Mouse (Mus musculus) heart, embryonic 15.5 days (tissue): ENCODE results near the gene Gm13277. TPM values are rescaled to one million over a fixed set of nuclear protein-coding genes. Genes with fewer than 3 reads are reported as not detected.
"Not testable (repeated sequence)": the region's sequence is repeated elsewhere in the genome, so short reads cannot be mapped to it uniquely, and the experiment has no call there.

Experiments
- ATAC-seq: fragments of 200-750 bp; cut with Nextera tagmentation; replicated peaks from 2 replicates; pipeline ENCODE4 v1.8.0; 2017; ENCODE audit warnings: low read depth, moderate TSS enrichment; ENCODE audit not compliant: insufficient number of reproducible peaks, insufficient read depth, low FRiP score
- H3K27ac ChIP-seq: fragments of 300-500 bp; sonication (generic); 2 replicates; pipeline ENCODE4 v1.5.1; 2015; ENCODE audit warnings: mild to moderate bottlenecking, inconsistent platforms
- H3K27me3 ChIP-seq: fragments of 300-500 bp; sonication (generic); 2 replicates; pipeline ENCODE4 v1.6.1; 2015; ENCODE audit warnings: inconsistent platforms
- H3K36me3 ChIP-seq: fragments of 300-500 bp; sonication (generic); 2 replicates; pipeline ENCODE4 v1.6.1; 2015; ENCODE audit warnings: mild to moderate bottlenecking, inconsistent platforms
- H3K4me1 ChIP-seq: fragments of 300-500 bp; sonication (generic); replicated peaks from 2 replicates; pipeline ENCODE4 v1.6.1; 2015; ENCODE audit warnings: inconsistent platforms
- H3K4me2 ChIP-seq: fragments of 300-500 bp; sonication (generic); 2 replicates; pipeline ENCODE4 v1.6.1; 2015; ENCODE audit warnings: inconsistent platforms, mild to moderate bottlenecking, moderate library complexity
- H3K4me3 ChIP-seq: fragments of 300-500 bp; sonication (generic); 2 replicates; pipeline ENCODE4 v1.5.1; 2015; ENCODE audit warnings: mild to moderate bottlenecking, inconsistent platforms
- H3K9ac ChIP-seq: fragments of 300-500 bp; sonication (generic); 2 replicates; pipeline ENCODE4 v1.6.1; 2015; ENCODE audit warnings: mild to moderate bottlenecking, inconsistent platforms
- H3K9me3 ChIP-seq: fragments of 300-500 bp; sonication (generic); replicated peaks from 2 replicates; pipeline ENCODE4 v1.6.1; 2016; ENCODE audit warnings: inconsistent platforms
- WGBS: fragments of 180-500 bp; shearing (Covaris S2); methylation state at CpG from one replicate; pipeline ENCODE4 v1.1.7; 2015; ENCODE audit warnings: mixed read lengths; 5-methylcytosine and 5-hydroxymethylcytosine counted together
- polyA plus RNA-seq: library from polyadenylated mRNA; unstranded; fragments of >200 nt; fragmentation: Nextera tagmentation; extraction: Ambion mirVana; gene quantifications from 2 replicates; pipeline ENCODE4 v1.2.1, GENCODE M21; 2015

Gm13277 gene
- not detected in 2 replicates for polyA plus RNA-seq

DNA sequence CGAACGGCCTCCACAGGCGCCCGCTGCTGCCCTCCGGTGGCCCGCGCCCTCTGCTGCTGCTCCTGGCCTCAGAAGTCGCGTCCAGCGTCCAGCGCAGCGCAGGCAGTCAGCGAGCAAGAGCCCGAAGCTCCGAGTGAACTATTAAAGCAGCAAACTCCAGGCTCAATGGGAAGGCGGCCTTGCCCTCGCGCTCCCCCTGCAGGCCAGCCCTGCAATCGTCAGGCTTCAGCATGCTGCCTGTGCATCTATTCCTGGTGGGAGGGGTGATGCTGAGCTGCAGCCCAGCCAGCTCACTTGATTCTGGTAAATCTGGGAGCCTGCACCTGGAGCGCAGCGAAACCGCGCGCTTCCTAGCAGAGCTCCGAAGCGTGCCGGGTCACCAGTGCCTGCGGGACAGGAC lies at the start of gene Gm13277:
TSS of gene Gm13277 (plus strand) at position 231 of the 400 bp plus-strand sequence.
- not testable (repeated sequence) for H3K4me2 ChIP-seq, H3K9ac ChIP-seq, H3K4me1 ChIP-seq, H3K4me3 ChIP-seq, H3K36me3 ChIP-seq, ATAC-seq, H3K27ac ChIP-seq, H3K27me3 ChIP-seq, H3K9me3 ChIP-seq
- WGBS = 0% methylated on average over 4 of the region's 28 CpGs

DNA sequence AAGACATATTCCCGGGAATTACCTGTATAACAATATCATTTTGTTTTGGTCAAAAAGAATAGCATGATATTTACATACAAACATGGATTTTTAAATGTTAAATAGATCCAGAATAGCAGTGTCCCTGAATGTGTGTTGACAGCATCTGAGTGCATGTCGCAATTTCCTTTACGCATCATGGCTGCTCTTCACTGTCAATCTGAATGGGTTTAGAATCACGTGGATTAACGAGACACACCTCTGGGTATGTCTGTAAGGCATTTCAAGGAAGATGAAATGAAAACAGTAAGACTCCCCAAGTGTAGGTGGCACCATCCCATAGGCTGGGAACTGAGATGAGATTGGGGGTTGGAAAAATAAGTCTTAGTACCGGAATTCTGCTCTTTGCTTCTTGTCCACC lies 49.4 kb upstream of the Gm13277 start:
- Histone ChIP-seq H3K9me3 (no peaks in the 10 kb centered on the region), H3K4me2 (no peak overlapping the region), H3K36me3 (no peaks in the 10 kb centered on the region), H3K4me3 (no peak overlapping the region), H3K27ac (no peak overlapping the region), H3K9ac (no peak overlapping the region), H3K4me1 (0 out of 2 replicates have a peak, but pooled peaks cover 4% of the 10 kb centered on the region), H3K27me3 (no peaks in the 10 kb centered on the region; the same call in 1 of the 2 replicates)
- ATAC-seq = no peak
- 84% methylated on average over 6 of the region's 6 CpGs for WGBS

DNA sequence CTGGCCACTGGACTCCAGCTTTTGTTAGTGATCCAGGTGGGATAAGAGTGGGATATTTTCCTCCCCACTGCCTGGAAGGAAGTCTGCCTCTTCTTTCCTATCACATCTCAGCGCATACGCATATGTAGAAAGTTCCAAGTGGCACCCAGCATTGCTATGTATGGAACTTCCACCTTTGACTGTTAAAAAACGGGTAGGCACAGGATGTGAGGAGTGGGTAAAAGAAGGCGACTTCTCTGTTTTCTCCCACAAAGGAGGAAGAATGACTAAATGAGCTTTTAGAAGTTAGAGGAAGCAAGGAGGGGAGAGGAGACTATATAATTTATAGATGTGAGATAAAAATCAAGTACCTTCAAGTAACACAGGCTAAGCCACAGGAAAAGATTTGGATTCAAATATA lies 47.0 kb upstream of the Gm13277 start:
- WGBS = 84% methylated on average over 4 of the region's 4 CpGs
- Histone ChIP-seq H3K27ac (no peak overlapping the region), H3K9me3 (no peaks in the 10 kb centered on the region), H3K36me3 (no peaks in the 10 kb centered on the region), H3K9ac (no peak overlapping the region), H3K4me3 (no peak overlapping the region), H3K27me3 (no peaks in the 10 kb centered on the region), H3K4me1 (0 out of 2 replicates have a peak, but pooled peaks cover 4% of the 10 kb centered on the region), H3K4me2 (no peak overlapping the region)
- ATAC-seq = no peak

DNA sequence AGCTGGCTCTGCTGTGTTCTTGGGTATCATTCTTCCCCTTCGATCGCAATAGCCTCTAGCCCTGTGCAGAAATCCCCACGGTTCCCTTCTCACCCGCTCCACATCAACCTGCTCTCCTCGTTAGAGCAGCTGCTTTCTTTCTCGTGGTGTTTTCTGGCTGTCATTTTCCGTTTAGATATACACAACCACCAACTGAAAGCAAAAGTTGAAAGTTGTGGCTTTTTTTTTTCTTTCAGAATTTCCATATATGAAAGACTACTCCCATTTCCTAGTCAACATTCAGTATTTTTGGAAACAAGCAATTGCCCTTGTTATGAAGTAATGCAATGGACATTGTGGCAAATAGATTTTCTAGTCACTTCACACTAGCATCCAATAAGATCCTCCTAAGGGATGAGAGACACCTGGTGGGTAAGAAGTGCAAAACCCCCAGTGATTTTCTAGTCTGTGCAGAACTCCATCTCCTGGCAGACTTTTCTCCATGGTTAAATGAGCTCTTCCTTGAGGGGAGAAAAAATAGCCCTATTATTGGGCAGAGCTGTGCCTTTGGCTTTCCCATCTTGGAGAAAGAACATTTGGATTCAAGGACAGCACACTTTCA lies 45.6 kb upstream of the Gm13277 start:
- no peaks in the 10 kb centered on the region for H3K36me3 ChIP-seq
- 64% methylated on average over 7 of the region's 7 CpGs for WGBS
- no peaks in the 10 kb centered on the region for H3K27me3 ChIP-seq
- H3K4me2 ChIP-seq = no peak overlapping the region
- H3K9me3 ChIP-seq = no peaks in the 10 kb centered on the region
- H3K9ac ChIP-seq = no peak overlapping the region
- ATAC-seq = no peak
- no peak overlapping the region for H3K4me3 ChIP-seq
- 0 out of 2 replicates have a peak, but pooled peaks cover 2% of the 10 kb centered on the region for H3K4me1 ChIP-seq
- H3K27ac ChIP-seq = no peak overlapping the region

DNA sequence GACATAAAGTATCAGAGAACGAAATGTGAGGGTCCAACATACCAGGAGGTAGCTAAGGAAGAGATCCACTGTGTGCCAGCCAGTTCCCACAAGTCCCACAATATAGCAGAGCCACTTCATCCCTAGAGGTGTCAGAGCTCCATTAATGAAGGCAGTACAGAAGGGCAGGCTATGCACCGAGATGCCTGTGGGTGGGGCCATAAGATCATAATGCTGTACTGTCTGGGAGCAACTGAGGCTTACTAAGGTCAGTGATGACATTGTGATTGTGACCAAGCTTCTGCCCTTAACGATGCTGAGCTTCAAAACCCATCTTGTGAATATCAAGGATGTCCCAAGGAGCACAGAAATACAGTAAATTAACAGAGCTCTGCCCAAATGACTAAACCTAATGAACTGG lies 44.2 kb upstream of the Gm13277 start:
- Histone ChIP-seq H3K27ac (no peak overlapping the region), H3K27me3 (no peaks in the 10 kb centered on the region), H3K9ac (no peak overlapping the region), H3K4me2 (no peak overlapping the region), H3K4me3 (no peak overlapping the region), H3K4me1 (no peaks in the 10 kb centered on the region), H3K9me3 (no peaks in the 10 kb centered on the region), H3K36me3 (no peaks in the 10 kb centered on the region)
- ATAC-seq = no peak
- WGBS = 60% methylated on average over 3 of the region's 3 CpGs

DNA sequence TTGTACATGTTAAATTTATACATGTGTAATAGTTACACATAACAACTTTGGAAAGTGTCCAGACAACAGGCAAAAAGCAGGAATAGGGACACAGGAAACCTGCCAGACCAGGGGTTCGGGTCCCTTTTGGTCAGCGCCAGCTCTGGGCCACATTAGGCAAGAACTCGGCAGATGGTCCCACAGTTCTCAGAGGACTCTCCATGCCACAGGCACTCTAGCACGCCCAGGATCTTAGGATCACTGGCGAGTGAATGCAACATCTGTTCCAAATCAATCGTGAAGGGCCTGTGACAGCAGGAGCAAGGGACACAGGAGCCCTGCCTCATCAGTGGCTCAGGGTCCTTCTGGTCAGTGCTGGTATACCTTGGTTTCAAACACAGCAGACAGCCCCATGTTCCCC lies 38.5 kb upstream of the Gm13277 start:
- Histone ChIP-seq H3K36me3 (no peaks in the 10 kb centered on the region), H3K9ac (no peak overlapping the region), H3K4me2 (no peak overlapping the region), H3K27me3 (no peaks in the 10 kb centered on the region), H3K9me3 (no peaks in the 10 kb centered on the region), H3K4me3 (no peak overlapping the region), H3K4me1 (no peaks in the 10 kb centered on the region), H3K27ac (no peak overlapping the region)
- no peak for ATAC-seq
- 45% methylated on average over 6 of the region's 6 CpGs for WGBS

DNA sequence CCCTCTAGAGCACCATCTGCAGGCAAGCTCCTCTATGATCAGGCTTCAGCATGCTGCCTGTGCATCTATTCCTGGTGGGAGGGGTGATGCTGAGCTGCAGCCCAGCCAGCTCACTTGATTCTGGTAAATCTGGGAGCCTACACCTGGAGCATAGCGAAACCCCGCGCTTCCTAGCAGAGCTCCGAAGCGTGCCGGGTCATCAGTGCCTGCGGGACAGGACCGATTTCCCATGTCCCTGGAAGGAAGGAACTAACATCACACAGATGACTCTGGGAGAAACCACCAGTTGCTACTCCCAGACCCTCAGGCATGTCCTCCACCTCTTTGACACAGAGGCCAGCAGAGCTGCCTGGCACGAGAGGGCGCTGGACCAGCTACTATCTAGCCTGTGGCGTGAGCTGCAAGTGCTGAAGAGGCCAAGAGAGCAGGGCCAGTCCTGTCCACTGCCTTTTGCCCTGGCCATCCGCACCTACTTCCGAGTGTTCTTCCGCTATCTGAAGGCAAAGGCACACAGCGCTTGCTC lies 33.6 kb upstream of the Gm13277 start, which contains the start of gene Gm13271:
TSS of gene Gm13271 (plus strand) at position 51 of the 523 bp plus-strand sequence.
- not testable (repeated sequence) for H3K4me2 ChIP-seq, H3K27me3 ChIP-seq, H3K9me3 ChIP-seq, H3K4me1 ChIP-seq, H3K36me3 ChIP-seq, H3K27ac ChIP-seq, H3K9ac ChIP-seq, ATAC-seq, H3K4me3 ChIP-seq
- WGBS = 76% methylated on average over 15 of the region's 15 CpGs

DNA sequence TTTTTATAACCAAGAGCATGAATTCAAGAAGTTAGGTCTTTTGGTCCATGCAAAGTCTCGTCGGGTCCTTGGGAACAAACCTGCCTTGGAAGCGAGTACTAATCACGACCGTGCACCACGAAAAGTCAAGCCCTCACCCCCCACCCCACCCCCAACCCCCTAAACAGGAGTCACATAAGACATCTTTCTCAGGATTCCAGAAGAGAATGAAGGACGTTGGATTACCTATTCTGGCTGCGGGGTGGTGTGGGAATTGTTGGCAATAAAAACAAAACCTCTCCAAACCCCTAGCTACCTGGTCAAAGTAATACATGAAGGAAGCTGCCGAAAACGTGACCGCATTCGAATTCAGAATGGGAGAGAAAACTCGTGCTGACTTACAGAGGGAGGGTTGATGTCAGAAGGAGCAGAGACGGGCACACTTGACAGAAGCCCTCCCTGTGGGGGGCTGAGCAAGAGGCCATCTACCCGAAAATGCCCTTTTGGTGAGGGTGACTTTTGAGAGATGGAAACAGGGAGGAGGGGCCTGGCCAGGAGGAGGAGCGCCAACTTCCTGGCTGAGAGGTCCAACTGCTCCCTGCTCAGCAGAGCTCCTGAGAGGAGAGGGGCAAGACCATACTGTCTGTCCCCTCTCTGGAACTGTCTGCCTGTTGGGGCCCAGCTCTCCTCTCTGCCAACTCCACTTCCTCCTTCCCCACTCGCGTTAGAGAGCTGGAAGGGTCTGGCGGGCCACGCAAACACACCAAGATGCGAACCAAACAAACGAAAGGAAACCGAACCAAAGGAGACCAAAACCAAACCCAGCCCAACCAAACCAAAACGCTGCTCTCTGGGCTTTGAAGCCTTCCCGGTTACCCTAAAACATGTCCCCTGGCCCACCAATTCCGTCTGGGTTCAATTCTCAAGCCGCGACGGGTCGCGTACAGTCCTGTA lies 31.6 kb upstream of the Gm13277 start:
- H3K9me3 ChIP-seq = not testable (repeated sequence)
- H3K27ac ChIP-seq = peak overlapping the region; percentile 98

DNA sequence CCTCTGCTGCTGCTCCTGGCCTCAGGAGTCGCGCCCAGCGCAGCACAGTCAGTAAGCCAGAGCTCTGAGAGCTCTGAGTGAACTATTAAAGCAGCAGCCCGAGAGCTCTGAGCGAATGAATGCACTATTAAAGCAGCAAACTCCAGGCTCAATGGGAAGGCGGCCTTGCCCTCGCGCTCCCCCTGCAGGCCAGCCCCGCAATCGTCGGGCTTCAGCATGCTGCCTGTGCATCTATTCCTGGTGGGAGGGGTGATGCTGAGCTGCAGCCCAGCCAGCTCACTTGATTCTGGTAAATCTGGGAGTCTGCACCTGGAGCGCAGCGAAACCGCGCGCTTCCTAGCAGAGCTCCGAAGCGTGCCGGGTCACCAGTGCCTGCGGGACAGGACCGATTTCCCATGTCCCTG lies 30.8 kb upstream of the Gm13277 start:
- peak overlapping the region; percentile 76 for H3K9ac ChIP-seq
- peak overlapping the region; percentile 70 for H3K4me3 ChIP-seq
- not testable (repeated sequence) for H3K27me3 ChIP-seq, H3K4me1 ChIP-seq, H3K9me3 ChIP-seq, H3K36me3 ChIP-seq
- WGBS = under 1% methylated on average over 21 of the region's 21 CpGs
- peak overlapping the region; percentile 83 for H3K4me2 ChIP-seq
- peak; percentile 100 for ATAC-seq
- peak overlapping the region; percentile 98 for H3K27ac ChIP-seq

More for the DNA sequence above, 31.6 kb upstream of the Gm13277 start:
- ATAC-seq, H3K36me3 ChIP-seq, H3K4me1 ChIP-seq, H3K27me3 ChIP-seq: not testable (repeated sequence)
- 7% methylated on average over 29 of the region's 31 CpGs for WGBS
- H3K9ac ChIP-seq = peak overlapping the region; percentile 76
- H3K4me3 ChIP-seq = peak overlapping the region; percentile 70
- H3K4me2 ChIP-seq = peak overlapping the region; percentile 83

DNA sequence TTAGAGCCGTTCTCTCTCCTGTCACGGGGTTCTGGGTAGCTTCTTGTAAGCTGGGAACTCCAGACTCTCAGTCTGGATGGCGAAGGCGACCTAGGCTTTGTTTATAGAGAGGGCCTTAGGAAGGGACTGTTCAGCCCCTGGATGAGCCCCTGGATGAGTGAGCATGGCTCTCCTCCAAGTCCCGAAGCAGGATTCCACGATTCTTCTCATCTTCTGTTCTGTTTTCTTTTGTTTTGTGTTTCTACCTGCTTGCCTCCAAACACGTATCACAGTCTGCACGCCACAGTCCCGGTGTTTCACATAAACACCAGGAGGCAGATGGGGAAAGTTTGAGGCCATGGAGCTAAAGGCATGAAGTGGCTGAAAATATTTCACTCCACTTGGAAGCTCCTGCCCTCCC lies 29.7 kb upstream of the Gm13277 start:
- H3K27me3 ChIP-seq, H3K9ac ChIP-seq, H3K4me2 ChIP-seq, H3K27ac ChIP-seq, ATAC-seq, H3K36me3 ChIP-seq, H3K4me3 ChIP-seq, H3K4me1 ChIP-seq, H3K9me3 ChIP-seq: not testable (repeated sequence)
- 85% methylated on average over 9 of the region's 9 CpGs for WGBS

DNA sequence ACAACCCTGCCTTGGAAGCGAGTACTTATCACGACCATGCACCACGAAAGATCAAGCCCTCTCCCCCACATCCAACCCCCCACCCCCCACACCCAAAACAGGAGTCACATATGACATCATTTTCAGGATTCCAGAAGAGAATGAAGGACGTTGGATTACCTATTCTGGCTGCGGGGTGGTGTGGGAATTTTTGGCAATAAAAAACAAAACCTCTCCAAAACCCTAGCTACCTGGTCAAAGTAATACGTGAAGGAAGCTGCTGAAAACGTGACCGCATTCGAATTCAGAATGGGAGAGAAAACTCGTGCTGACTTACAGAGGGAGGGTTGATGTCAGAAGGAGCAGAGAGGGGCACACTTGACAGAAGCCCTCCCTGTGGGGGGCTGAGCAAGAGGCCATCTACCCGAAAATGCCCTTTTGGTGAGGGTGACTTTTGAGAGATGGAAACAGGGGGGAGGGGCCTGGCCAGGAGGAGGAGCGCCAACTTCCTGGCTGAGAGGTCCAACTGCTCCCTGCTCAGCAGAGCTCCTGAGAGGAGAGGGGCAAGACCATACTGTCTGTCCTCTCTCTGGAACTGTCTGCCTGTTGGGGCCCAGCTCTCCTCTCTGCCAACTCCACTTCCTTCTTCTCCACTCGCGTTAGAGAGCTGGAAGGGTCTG lies 28.7 kb upstream of the Gm13277 start, which contains the start of gene Gm13283:
TSS of gene Gm13283 (plus strand) at position 510 of the 659 bp plus-strand sequence.
- not testable (repeated sequence) for H3K4me1 ChIP-seq, H3K9me3 ChIP-seq, H3K27me3 ChIP-seq, ATAC-seq, H3K36me3 ChIP-seq
- peak within 1 kb of the TSS; percentile 55 for H3K4me2 ChIP-seq
- peak within 1 kb of the TSS; percentile 43; the same call in 1 of the 2 replicates for H3K9ac ChIP-seq
- H3K27ac ChIP-seq = peak within 1 kb of the TSS; percentile 76
- WGBS = 18% methylated on average over 11 of the region's 14 CpGs
- H3K4me3 ChIP-seq = peak within 1 kb of the TSS; percentile 42
